Mouse (Mus musculus) embryonic facial prominence, embryonic 13.5 days (tissue): ENCODE data around the gene Pithd1. TPM values are rescaled to one million over a fixed set of nuclear protein-coding genes. Genes with fewer than 3 reads are reported as not detected.
"Not testable (repeated sequence)": the region's sequence is repeated elsewhere in the genome, so short reads cannot be mapped to it uniquely, and the experiment has no call there.

Experiments used
- ATAC-seq: fragments of 200-750 bp; cut with Nextera tagmentation; 2 replicates; pipeline ENCODE4 v1.8.0; 2017; ENCODE audit warnings: low read depth; ENCODE audit not compliant: insufficient number of reproducible peaks, insufficient read depth, low FRiP score, low TSS enrichment
- H3K27ac ChIP-seq: fragments of 300-500 bp; sonication (generic); 2 replicates; pipeline ENCODE4 v1.5.1; 2015; ENCODE audit warnings: moderate library complexity, mild to moderate bottlenecking, inconsistent platforms
- H3K27me3 ChIP-seq: fragments of 300-500 bp; sonication (generic); 2 replicates; pipeline ENCODE4 v1.6.1; 2015; ENCODE audit warnings: mild to moderate bottlenecking, inconsistent platforms
- H3K36me3 ChIP-seq: fragments of 300-500 bp; sonication (generic); 2 replicates; pipeline ENCODE4 v1.6.1; 2015; ENCODE audit warnings: mild to moderate bottlenecking, inconsistent platforms
- H3K4me1 ChIP-seq: fragments of 300-500 bp; sonication (generic); 2 replicates; pipeline ENCODE4 v1.6.1; 2015; ENCODE audit warnings: inconsistent platforms
- H3K4me2 ChIP-seq: fragments of 300-500 bp; sonication (generic); 2 replicates; pipeline ENCODE4 v1.6.1; 2015; ENCODE audit warnings: moderate library complexity, mild to moderate bottlenecking, inconsistent platforms
- H3K4me3 ChIP-seq: fragments of 300-500 bp; sonication (generic); 2 replicates; pipeline ENCODE4 v1.5.1; 2015; ENCODE audit warnings: mild to moderate bottlenecking, inconsistent platforms
- H3K9ac ChIP-seq: fragments of 300-500 bp; sonication (generic); 2 replicates; pipeline ENCODE4 v1.6.1; 2015; ENCODE audit warnings: mild to moderate bottlenecking, inconsistent platforms
- H3K9me3 ChIP-seq: fragments of 300-500 bp; sonication (generic); 2 replicates; pipeline ENCODE4 v1.6.1; 2016; ENCODE audit warnings: inconsistent platforms
- WGBS: fragments of 180-500 bp; shearing (Covaris S2); methylation state at CpG from one replicate; pipeline ENCODE4 v1.1.7; 2015; ENCODE audit warnings: mixed read lengths; 5-methylcytosine and 5-hydroxymethylcytosine counted together
- polyA plus RNA-seq: library from polyadenylated mRNA; unstranded; fragments of >200 nt; fragmentation: Nextera tagmentation; extraction: Ambion mirVana; gene quantifications from 2 replicates; pipeline ENCODE4 v1.2.1, GENCODE M21; 2015

Pithd1 gene
- polyA plus RNA-seq, 1 experiment from 2014 or later, result 59.9 TPM

DNA sequence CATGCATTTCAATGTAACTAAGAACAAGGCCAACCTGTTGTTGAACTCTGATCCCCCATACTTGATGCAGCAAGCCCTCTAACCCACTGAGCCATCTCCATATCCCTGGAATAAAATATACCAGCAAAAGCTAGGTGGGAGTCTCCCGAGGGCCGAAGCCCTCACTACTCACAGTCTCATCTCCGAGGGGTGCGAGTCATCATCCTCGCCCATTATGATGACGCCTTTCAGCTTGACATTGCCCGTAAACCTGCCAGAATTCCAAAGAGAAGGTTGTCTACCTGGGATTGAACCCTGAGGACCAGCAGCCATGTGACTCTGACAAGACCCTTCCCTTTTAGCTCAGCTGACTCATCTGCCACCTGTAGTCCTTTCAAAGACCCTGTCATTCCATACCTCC, 1.3 kb downstream of the Pithd1 start:
- Histone ChIP-seq H3K27ac (no peak overlapping the region), H3K9ac (peak overlapping the region; percentile 96), H3K27me3 (no peaks in the 10 kb centered on the region), H3K4me3 (peak overlapping the region; percentile 94), H3K36me3 (peaks cover 43% of the 10 kb centered on the region), H3K9me3 (no peaks in the 10 kb centered on the region), H3K4me1 (peaks cover 20% of the 10 kb centered on the region), H3K4me2 (peak overlapping the region; percentile 84)
- no peak for ATAC-seq
- WGBS, result 88% methylated on average over 7 of the region's 7 CpGs

- H3K36me3 ChIP-seq, result peaks cover 47% of the 10 kb centered on the region
- no peaks in the 10 kb centered on the region for H3K9me3 ChIP-seq
- WGBS, result 89% methylated on average over 5 of the region's 5 CpGs
- H3K27me3 ChIP-seq, result no peaks in the 10 kb centered on the region
- peaks cover 20% of the 10 kb centered on the region for H3K4me1 ChIP-seq
- no peak overlapping the region for H3K27ac ChIP-seq
- no peak overlapping the region for H3K9ac ChIP-seq
- peak overlapping the region; percentile 84 for H3K4me2 ChIP-seq
- no peak for ATAC-seq
- H3K4me3 ChIP-seq, result no peak overlapping the region
These were observed 1.9 kb downstream of the Pithd1 start for GRCm38 (mm10) chr4:135985193-135985592.

GRCm38 (mm10) chr4:135984556-135984955, 2.5 kb downstream of the Pithd1 start:
- Histone ChIP-seq H3K4me2 (no peak overlapping the region), H3K27ac (no peak overlapping the region), H3K27me3 (no peaks in the 10 kb centered on the region), H3K4me3 (no peak overlapping the region), H3K9me3 (no peaks in the 10 kb centered on the region), H3K4me1 (peaks cover 20% of the 10 kb centered on the region), H3K36me3 (peaks cover 47% of the 10 kb centered on the region), H3K9ac (peak overlapping the region; percentile 32; the same call in 1 of the 2 replicates)
- 83% methylated on average over 5 of the region's 5 CpGs for WGBS
- ATAC-seq, result no peak

GRCm38 (mm10) chr4:135981524-135982063, 5.5 kb downstream of the Pithd1 start:
- H3K4me3 ChIP-seq, result no peak overlapping the region
- peaks cover 70% of the 10 kb centered on the region for H3K36me3 ChIP-seq
- H3K27ac ChIP-seq, result no peak overlapping the region
- no peak overlapping the region for H3K4me2 ChIP-seq
- no peaks in the 10 kb centered on the region for H3K9me3 ChIP-seq
- H3K4me1 ChIP-seq, result peaks cover 15% of the 10 kb centered on the region
- H3K9ac ChIP-seq, result no peak overlapping the region
- no peaks in the 10 kb centered on the region for H3K27me3 ChIP-seq
- no peak for ATAC-seq
- WGBS, result 36% methylated on average over 7 of the region's 7 CpGs

DNA sequence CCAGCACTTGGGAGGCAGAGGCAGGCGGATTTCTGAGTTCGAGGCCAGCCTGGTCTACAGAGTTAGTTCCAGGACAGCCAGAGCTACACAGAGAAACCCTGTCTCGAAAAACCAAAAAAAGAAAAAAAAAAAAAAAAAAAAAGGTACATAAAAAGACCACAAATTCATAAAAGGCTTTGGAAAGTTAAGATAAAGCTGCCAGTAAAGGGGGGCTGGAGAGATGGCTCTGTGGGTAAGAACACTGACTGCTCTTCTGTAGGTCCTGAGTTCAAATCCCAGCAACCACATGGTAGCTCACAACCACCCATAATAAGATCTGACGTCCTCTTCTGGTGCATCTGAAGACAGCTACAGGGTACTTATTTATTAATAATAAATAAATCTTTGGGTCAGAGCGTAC, 6.8 kb downstream of the Pithd1 start:
- not testable (repeated sequence) for H3K27me3 ChIP-seq, H3K4me2 ChIP-seq, ATAC-seq, H3K9ac ChIP-seq, H3K9me3 ChIP-seq, H3K4me1 ChIP-seq, H3K27ac ChIP-seq, H3K4me3 ChIP-seq
- H3K36me3 ChIP-seq, result peaks cover 82% of the 10 kb centered on the region
- WGBS, result 95% methylated on average over 5 of the region's 5 CpGs

- Histone ChIP-seq H3K27me3 (no peaks in the 10 kb centered on the region), H3K4me2 (no peak overlapping the region), H3K9ac (no peak overlapping the region), H3K9me3 (no peaks in the 10 kb centered on the region), H3K4me3 (no peak overlapping the region), H3K36me3 (peaks cover 55% of the 10 kb centered on the region), H3K27ac (no peak overlapping the region), H3K4me1 (peaks cover 16% of the 10 kb centered on the region)
- no peak for ATAC-seq
- WGBS, result 92% methylated on average over 12 of the region's 12 CpGs
These were observed 10.9 kb downstream of the Pithd1 start for GRCm38 (mm10) chr4:135976146-135976545.

DNA sequence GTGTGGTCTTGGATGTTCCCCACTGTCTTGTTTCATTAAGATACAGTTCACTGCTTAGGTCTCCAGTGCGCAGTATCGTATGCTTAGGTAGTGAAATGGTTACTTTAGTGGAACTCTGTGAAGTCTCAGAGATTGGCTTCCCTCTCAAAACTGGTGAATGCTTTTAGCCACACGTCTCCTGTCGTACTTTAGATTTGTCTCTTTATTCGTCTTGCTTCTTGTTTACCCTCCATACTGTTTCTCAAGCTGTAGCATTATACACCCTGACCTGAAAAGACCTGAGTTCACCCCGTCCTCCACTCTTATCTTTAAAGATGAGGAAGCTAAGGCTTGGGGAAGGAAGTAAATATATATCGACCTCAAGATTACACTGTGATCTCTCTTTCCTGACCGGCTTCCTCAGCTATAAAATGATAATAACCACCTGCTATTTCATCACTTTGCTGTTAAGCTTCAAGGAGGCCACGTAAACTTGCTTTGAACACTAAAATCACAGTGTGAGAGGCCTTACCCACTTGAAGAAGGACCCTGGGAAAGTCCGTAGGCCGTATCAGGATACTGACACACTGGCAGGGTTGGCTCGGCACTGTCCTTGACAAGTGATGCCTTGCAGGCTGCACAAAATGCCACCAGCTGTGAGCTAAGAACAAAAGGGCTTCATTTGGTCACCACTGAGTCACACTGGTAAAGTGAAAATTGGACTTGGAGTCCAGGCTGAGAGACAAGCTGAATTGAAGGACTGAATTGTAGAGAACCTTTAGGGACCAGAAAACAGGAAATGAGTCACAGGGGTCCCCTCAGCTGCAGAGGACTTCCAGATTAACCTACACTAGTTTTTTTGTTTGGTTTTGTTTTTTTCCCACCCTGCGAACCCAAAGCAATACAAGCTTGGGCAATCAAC, 13.9 kb downstream of the Pithd1 start:
- Histone ChIP-seq H3K4me3 (peak overlapping the region; percentile 99), H3K36me3 (peaks cover 61% of the 10 kb centered on the region), H3K27ac (0 out of 2 replicates have a peak overlapping the region, but pooled peaks have one; percentile 7), H3K9ac (peak overlapping the region; percentile 95), H3K27me3 (no peaks in the 10 kb centered on the region), H3K4me2 (peak overlapping the region; percentile 97), H3K4me1 (peaks cover 22% of the 10 kb centered on the region), H3K9me3 (no peaks in the 10 kb centered on the region)
- WGBS, result 70% methylated on average over 13 of the region's 13 CpGs
- no peak for ATAC-seq

- peak within 1 kb of the TSS; percentile 66 for H3K27ac ChIP-seq
- ATAC-seq, result peak; percentile 44
- H3K36me3 ChIP-seq, result peaks cover 64% of the 10 kb centered on the region
- peak within 1 kb of the TSS; percentile 99 for H3K4me3 ChIP-seq
- H3K4me1 ChIP-seq, result peaks cover 22% of the 10 kb centered on the region
- no peaks in the 10 kb centered on the region for H3K9me3 ChIP-seq
- WGBS, result 1% methylated on average over 19 of the region's 19 CpGs
- H3K4me2 ChIP-seq, result peak within 1 kb of the TSS; percentile 97
- no peaks in the 10 kb centered on the region for H3K27me3 ChIP-seq
- H3K9ac ChIP-seq, result peak within 1 kb of the TSS; percentile 95
These were observed 14.5 kb downstream of the Pithd1 start, which contains the start of gene Lypla2 for GRCm38 (mm10) chr4:135972556-135972906. Lypla2 (minus strand) TSS chr4:135972626.

DNA sequence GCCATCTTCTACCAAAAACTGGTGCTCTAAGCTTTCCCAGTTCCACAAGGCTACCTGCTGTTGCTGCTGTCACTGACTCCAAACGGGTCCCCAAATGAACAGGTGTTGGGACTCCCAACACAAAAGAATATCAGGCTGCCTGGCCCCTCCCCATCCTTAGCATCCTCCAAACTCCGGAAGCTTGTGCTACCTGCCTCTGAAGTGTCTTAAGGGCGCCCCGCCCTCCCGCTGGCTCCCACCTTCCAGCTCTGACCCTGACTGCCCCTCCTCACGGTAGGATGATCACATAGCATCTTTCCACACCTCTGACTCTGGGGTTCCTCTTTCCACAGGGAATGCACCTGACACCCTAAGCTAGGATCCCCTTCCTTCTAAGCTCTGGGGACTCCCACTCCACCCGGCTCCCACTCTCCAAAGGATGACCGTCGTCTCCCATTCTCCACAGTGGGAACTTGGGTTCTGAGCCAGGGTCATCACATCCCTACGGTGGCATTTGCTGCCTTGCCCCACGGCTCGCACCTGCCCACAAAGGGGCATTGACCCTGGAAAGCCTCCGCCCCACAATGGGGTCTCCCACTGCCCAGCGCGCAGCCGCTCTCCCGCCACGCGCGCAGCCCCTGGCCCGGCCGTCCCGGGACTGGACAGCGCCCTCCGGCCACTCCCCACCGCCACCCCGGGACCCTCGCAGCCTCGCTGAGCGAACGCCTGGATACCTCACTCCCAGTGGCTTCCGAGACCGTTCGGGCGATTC, 15.1 kb downstream of the Pithd1 start:
- no peaks in the 10 kb centered on the region for H3K27me3 ChIP-seq
- H3K4me2 ChIP-seq, result peak overlapping the region; percentile 97
- peaks cover 22% of the 10 kb centered on the region for H3K4me1 ChIP-seq
- H3K9ac ChIP-seq, result peak overlapping the region; percentile 95
- H3K4me3 ChIP-seq, result peak overlapping the region; percentile 99
- under 1% methylated on average over 35 of the region's 35 CpGs for WGBS
- peak overlapping the region; percentile 66 for H3K27ac ChIP-seq
- no peaks in the 10 kb centered on the region for H3K9me3 ChIP-seq
- ATAC-seq, result 0 out of 2 replicates have a peak, but pooled peaks have one; percentile 1
- peaks cover 66% of the 10 kb centered on the region for H3K36me3 ChIP-seq

DNA sequence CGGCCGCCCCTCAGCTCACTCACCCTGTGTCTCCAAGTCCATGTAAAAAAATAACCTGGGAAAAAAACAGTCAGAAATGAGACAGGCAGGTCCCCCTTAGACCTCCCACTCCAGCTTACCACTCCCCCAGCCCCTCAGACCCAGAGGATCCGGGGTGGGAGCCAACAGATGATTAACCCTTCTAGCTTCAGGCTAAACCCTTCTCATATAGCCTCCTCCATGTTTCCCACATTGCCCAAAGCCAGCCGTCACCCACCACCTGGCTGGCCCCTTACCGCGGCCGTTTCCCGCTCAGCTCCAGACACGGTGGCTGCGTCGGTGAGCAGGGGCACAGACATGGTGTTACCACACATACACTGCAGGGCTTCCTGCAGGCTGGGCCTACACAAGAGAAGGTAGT, 16.5 kb downstream of the Pithd1 start:
- H3K36me3 ChIP-seq, result peaks cover 66% of the 10 kb centered on the region
- no peaks in the 10 kb centered on the region for H3K27me3 ChIP-seq
- H3K27ac ChIP-seq, result no peak overlapping the region
- H3K4me1 ChIP-seq, result peaks cover 22% of the 10 kb centered on the region
- peak overlapping the region; percentile 97 for H3K4me2 ChIP-seq
- 87% methylated on average over 11 of the region's 11 CpGs for WGBS
- no peak for ATAC-seq
- H3K9me3 ChIP-seq, result no peaks in the 10 kb centered on the region
- peak overlapping the region; percentile 37; the same call in 1 of the 2 replicates for H3K9ac ChIP-seq
- H3K4me3 ChIP-seq, result no peak overlapping the region

- Histone ChIP-seq H3K27me3 (no peaks in the 10 kb centered on the region), H3K4me3 (no peak overlapping the region), H3K9me3 (no peaks in the 10 kb centered on the region), H3K4me1 (peaks cover 33% of the 10 kb centered on the region), H3K27ac (no peak overlapping the region), H3K36me3 (peaks cover 55% of the 10 kb centered on the region), H3K4me2 (no peak overlapping the region), H3K9ac (no peak overlapping the region)
- 88% methylated on average over 13 of the region's 13 CpGs for WGBS
- no peak for ATAC-seq
These were observed 17.9 kb downstream of the Pithd1 start for GRCm38 (mm10) chr4:135969070-135969750.
